Mouse (Mus musculus) layer of hippocampus, postnatal 25 days (tissue): ENCODE measurements around the gene Stk25. TPM values are rescaled to one million over a fixed set of nuclear protein-coding genes. Genes with fewer than 3 reads are reported as not detected.
A peak's percentile ranks its signal among the peaks of the same experiment; 100 is the strongest.

Source experiments
- DNase-seq, 2 experiments: peaks; one replicate each; pipeline ENCODE4 v3.0.0; 2022; ENCODE audit warnings: mixed read lengths in 2 of 2, low spot score in 1 of 2; ENCODE audit errors: extremely low spot score in 1 of 2
- total RNA-seq, 2 experiments: library from RNA; stranded (reverse); gene quantifications; 2 replicates each; pipeline ENCODE4 v1.2.3; 2021

Gene Stk25
- total RNA-seq, 2 experiments from 2014 or later: 413 to 416 TPM

- DNase-seq: no peak
Measured at GRCm38 (mm10) chr1:93672682-93673081, 14.2 kb upstream of the Stk25 start.

GRCm38 (mm10) chr1:93669941-93670340, 11.5 kb upstream of the Stk25 start:
- DNase-seq: no peak

DNA sequence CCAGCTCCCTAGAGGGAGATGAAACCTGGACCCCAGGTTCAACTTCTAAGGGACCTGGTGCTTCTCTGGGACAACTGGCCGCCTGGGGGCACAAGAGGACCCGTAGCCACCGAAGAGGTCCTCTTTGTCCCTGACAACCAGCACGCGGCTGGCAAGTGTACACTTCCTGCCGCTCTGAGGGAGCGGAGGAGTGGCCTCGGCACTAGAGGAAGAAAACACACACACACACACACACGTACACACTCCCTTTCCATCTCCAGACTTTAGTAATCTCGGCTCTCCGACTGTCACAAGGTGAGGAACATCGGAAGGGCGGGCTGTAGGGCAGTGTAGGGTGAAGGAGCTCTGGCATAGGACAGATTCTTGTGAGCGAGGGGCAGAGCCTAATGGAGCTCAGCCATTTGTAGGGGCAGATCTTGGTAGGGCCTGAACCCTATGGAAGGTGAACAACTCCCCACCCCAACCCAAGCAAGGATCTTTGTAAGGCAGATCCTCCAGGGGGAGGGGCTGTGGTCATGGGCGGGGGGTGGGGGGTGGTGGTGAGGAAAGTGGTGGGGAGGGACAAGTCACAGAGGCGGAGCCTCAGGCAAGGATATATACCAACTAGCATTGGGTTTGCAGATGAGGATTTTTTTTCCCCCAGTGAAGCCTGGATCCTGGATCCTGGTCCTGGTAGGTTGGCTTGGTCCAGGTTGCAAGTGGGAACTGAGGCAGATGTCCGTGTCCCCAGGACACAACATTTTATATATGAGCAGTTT, 10.5 kb upstream of the Stk25 start:
- DNase-seq: peak; percentile 25 to 40

DNA sequence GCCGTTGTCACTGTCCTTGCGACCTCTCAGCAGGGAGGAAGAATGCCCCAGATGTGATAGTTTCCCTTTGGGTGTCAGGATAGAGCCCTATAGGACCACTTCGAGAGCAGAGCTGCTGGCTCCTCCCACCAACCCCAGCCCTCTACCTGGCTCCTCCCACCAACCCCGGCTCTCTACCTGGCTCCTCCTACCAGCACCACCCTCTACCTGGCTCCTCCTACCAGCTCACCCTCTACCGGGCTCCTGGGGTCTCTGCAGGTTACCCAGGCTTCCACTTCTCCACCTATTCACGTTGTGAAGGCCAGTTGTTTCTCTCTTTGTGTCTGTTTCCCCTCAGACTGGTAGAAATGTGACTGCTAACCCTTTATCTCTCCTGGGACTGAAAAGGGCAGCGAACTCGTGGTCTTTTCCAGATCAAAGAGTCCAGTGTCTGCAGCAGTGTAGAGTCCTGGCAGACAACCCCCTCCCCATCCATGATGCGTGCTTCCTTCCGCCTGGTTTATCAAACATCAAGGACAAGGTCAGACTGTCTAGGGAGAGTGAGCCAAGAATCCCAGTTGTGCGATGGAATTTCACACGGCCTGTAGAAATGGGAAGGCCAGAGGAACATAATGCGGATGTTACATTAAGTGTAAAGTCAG, 9.4 kb upstream of the Stk25 start:
- no peak for DNase-seq

DNA sequence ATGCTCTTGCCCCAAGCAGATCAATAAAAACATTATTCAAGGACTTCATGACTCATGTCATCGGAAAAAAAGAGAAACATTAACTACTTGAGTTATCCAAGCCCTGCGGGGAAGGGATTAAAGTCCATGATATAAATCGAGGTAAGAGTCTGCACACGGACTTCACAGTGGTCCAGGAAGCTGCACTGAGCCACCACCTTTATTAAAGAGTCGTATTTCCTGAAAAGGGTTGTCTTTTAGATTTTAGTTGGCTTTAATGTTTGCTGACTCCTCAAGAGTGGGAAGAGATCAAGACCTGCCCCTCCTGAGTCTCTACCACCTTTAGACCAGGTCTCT, 1.5 kb downstream of the Stk25 start:
- DNase-seq: no peak

- no peak for DNase-seq
Measured at GRCm38 (mm10) chr1:93656325-93657024, 2.0 kb downstream of the Stk25 start.

DNA sequence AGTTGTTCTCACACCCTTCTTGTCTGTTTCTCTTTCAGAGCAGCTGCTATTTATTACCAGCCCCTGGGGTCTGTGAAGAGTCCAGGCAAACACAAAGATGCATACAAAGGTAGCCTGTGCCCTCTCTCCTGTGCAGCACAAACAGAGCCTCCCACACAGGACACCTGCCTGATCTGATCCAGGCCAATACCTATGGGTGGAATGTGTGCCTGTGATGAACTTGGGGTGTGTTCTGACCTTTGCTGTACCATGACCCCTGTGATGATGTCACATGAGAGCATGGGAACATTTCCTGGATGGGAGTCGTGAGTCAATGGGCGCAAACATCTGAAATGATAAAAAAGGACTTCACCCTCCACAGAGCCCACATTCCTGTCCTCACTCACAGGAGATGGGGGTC, 3.7 kb downstream of the Stk25 start:
- no peak for DNase-seq

DNA sequence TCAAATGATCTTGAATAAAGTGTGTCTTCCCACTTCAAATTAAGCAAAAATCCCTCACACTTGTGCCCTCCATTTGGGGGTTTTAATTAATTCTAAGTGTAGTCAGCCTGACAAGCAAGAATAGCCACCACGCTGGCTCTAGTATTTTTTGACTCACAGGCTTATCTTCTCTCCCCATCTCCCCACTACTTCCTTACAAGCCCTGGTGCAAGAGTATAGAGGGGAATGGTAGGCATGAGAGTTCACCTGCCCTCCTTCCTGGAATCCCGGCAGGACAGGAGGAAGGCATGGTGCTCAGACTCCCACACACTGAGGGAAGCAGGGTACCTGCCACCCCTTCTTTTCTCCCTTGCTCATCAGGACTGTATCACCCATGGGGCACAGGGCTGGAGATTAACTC, 4.2 kb downstream of the Stk25 start:
- DNase-seq: no peak

DNA sequence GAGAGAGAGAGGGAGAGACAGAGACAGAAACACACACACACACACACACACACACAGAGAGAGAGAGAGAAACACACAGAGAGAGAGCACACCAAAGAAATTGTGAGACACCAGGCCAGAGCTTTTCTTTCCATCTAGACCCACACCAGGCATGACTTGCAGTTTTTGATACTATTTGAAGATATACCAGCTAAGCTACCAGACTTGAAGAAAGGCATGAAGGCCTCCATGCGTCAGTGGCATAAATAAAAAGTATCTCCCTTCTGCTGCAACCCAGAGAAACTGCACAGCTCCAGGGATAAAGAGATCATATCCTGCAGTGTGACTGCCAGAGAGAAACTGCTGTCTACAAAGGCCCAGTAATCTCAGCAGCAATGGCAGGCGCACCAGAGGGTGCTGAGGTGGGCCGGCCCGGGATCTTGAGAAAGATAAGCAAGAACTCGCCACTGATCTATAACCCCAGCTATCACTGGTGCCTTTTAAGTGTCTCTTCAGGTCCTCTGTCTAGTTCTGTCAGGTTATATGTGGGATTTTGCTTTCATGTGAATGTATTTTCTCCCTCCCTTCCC, 8.8 kb downstream of the Stk25 start:
- DNase-seq: no peak

- DNase-seq: no peak
Measured at GRCm38 (mm10) chr1:93642692-93643091, 15.8 kb downstream of the Stk25 start.

DNA sequence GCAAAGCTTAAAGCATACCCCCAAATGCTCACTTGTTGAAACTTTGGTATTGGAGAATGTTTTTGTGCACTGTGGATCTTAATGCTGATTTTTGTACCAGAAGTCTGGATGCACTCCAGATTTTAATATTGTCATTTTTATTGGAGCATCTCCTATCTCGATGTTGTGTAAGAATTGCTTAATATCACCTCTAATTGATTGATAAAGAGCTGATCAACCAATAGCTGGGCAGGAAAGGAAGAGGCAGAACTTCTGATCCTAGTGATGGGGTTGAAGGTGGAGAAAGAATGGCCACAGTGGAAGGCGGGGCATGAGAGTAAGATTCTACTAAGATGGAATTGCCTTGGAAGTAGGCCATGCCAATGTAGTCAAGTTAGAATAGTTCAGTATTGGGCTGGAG, 16.5 kb downstream of the Stk25 start:
- no peak for DNase-seq

DNA sequence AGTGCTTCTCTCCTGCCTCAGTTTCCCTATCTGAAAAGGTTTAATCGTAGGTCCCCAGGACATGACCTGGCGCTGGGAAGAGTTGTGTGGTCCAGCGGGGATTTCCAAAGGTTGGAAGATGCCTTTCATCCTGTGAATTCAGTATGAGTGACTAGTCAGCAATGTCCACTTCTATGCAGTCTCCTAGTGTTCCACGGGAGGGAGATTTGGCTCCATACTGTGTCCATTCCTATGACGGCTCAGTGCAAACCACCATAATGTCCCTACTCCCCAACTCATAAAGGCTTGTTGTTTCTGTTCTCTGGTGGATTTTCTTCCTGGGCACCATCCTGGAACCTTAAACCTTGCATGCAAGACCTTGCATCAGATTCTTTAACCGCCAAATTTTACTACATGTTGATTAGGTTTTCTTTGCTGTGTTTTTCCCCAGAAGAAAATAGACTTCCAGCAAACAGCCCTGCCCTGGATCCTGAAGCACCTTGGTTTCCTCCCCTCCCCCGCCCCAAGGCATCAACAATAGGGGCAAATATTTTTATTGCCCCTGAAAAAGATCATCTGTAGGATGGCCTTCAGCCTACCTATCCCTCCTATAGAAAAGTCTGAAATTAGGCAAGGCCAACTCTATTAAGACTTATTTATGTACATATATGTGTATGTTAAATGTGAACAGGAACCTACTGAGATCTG, 22.1 kb downstream of the Stk25 start:
- no peak for DNase-seq

- DNase-seq: peak; percentile 90 to 95
Measured at GRCm38 (mm10) chr1:93635580-93636192, 22.8 kb downstream of the Stk25 start.

GRCm38 (mm10) chr1:93635091-93635579, 23.3 kb downstream of the Stk25 start:
- DNase-seq: peak in 1 of 2 experiments; percentile 16

DNA sequence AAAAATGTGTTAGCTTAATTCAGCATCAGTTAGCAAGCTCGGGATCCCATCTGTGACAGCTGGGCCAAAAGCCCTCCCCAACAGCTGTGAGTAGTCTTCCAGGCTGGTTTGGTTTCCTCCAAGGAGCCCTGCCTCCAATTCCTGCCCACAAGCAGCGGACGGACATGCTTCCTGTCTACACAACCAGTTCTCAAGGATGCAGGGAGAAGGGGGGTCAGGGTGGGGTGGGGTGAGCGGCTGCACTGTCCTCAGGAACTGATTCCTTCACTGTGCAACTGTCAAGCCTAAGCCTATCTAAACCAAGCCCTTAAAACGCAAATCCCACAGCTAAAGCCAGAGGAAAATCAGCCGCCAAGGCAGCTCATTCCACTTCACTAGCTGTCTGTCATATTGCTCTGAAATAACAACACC, 24.0 kb downstream of the Stk25 start:
- DNase-seq: peak in 1 of 2 experiments; percentile 42

- DNase-seq: no peak
Measured at GRCm38 (mm10) chr1:93632723-93633122, 25.7 kb downstream of the Stk25 start.

DNA sequence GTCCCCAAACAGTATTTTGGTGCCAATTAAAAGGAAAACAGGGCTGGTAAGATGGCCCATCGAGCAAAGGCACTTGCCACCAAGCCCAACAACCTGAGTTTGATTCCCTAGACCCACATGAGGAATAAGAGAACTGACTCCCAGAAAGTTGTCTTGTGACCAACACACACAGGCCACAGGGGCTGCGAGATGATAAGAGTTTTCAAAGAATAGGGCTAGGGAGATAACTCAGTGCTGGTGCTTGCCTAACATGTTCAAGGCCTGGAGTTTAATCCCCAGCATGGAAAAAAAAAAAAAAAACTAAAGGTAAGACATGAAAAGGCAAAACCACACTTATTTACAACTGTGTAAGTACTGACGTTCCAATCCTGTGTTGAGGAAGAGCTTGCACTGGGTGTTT, 27.7 kb downstream of the Stk25 start:
- DNase-seq: no peak

GRCm38 (mm10) chr1:93624502-93624901, 34.0 kb downstream of the Stk25 start:
- DNase-seq: no peak

GRCm38 (mm10) chr1:93618948-93619347, 39.5 kb downstream of the Stk25 start:
- no peak for DNase-seq
